Mouse (Mus musculus): ENCODE measurements at regions not wholly inside any gene's neighbourhood (a gene's known extent, or its start where the extent isn't known, plus 50 kb on each side); places are given as distances from the start of the nearest gene placed in this dataset.

GRCm38 (mm10) chrX:17026161-17026829, 114.7 kb upstream of the Ndp start:
- no peak for DNase-seq

- DNase-seq, result no peak
Measured at GRCm38 (mm10) chrX:17017823-17018222, 106.2 kb upstream of the Ndp start.

- no peak for DNase-seq
Measured at GRCm38 (mm10) chrX:17009188-17009587, 97.6 kb upstream of the Ndp start.

- peak; percentile 29 for DNase-seq
Measured at GRCm38 (mm10) chrX:16998578-16998977, 87.0 kb upstream of the Ndp start.
